Mouse (Mus musculus) kidney, embryonic 16.5 days (tissue): Measurements from ENCODE around the gene Misp. TPM values are rescaled to one million over a fixed set of nuclear protein-coding genes. Genes with fewer than 3 reads are reported as not detected.

Source experiments
- ATAC-seq: fragments of 200-750 bp; cut with Nextera tagmentation; 2 replicates; pipeline ENCODE4 v1.8.0; 2017; ENCODE audit warnings: moderate TSS enrichment; ENCODE audit not compliant: low FRiP score, low TSS enrichment
- H3K27ac ChIP-seq: fragments of 300-500 bp; sonication (generic); 2 replicates; pipeline ENCODE4 v1.5.1; 2014; ENCODE audit warnings: low read length
- H3K27me3 ChIP-seq: fragments of 300-500 bp; sonication (generic); 2 replicates; pipeline ENCODE4 v1.6.1; 2014; ENCODE audit warnings: low read length, control low read depth, mixed read lengths; ENCODE audit not compliant: insufficient read depth
- H3K36me3 ChIP-seq: fragments of 300-500 bp; sonication (generic); 2 replicates; pipeline ENCODE4 v1.6.1; 2014; ENCODE audit warnings: low read length, control low read depth, mixed read lengths; ENCODE audit not compliant: insufficient read depth
- H3K4me1 ChIP-seq: fragments of 300-500 bp; sonication (generic); 2 replicates; pipeline ENCODE4 v1.6.1; 2014; ENCODE audit warnings: low read length, control low read depth, mixed read lengths; ENCODE audit not compliant: insufficient read depth
- H3K4me2 ChIP-seq: fragments of 300-500 bp; sonication (generic); replicated peaks from 2 replicates; pipeline ENCODE4 v1.6.1; 2014; ENCODE audit warnings: low read depth, low read length
- H3K4me3 ChIP-seq: fragments of 300-500 bp; sonication (generic); 2 replicates; pipeline ENCODE4 v1.5.1; 2014; ENCODE audit warnings: mild to moderate bottlenecking, low read length
- H3K9ac ChIP-seq: fragments of 300-500 bp; sonication (generic); replicated peaks from 2 replicates; pipeline ENCODE4 v1.6.1; 2014; ENCODE audit warnings: low read length
- H3K9me3 ChIP-seq: fragments of 300-500 bp; sonication (generic); 2 replicates; pipeline ENCODE4 v1.6.1; 2016; ENCODE audit warnings: low read length, control low read depth
- WGBS: fragments of 180-500 bp; shearing (Covaris S2); extraction: QIAGEN DNeasy Blood & Tissue Kit; methylation state at CpG from one replicate; pipeline ENCODE4 v1.1.7; 2014; 5-methylcytosine and 5-hydroxymethylcytosine counted together
- microRNA-seq: library from miRNA; unstranded; fragments of <30 nt; microRNA quantifications from one replicate; pipeline ENCODE4, GENCODE M21; 2016
- polyA plus RNA-seq: library from polyadenylated mRNA; unstranded; fragments of >200 nt; fragmentation: Nextera tagmentation; extraction: Ambion mirVana; gene quantifications from 2 replicates; pipeline ENCODE4 v1.2.1, GENCODE M21; 2015

Gene Misp
- polyA plus RNA-seq, 1 experiment from 2014 or later = 18.5 TPM

GRCm38 (mm10) chr10:79874290-79874862, 53.6 kb downstream of the Misp start, which contains the start of the genes Prtn3 and Plppr3:
Gene Prtn3 (plus strand): TSS chr10:79874476.
Gene Plppr3 (minus strand): TSS chr10:79874634.
- H3K27ac ChIP-seq = peak within 1 kb of the TSS; percentile 66; the same call in 1 of the 2 replicates
- H3K9ac ChIP-seq = peak within 1 kb of the TSS; percentile 92
- peaks cover 33% of the 10 kb centered on the region for H3K4me1 ChIP-seq
- H3K4me3 ChIP-seq = peak within 1 kb of the TSS; percentile 78
- no peaks in the 10 kb centered on the region for H3K27me3 ChIP-seq
- H3K36me3 ChIP-seq = peaks cover 6% of the 10 kb centered on the region
- WGBS = under 1% methylated on average over 47 of the region's 57 CpGs
- peak within 1 kb of the TSS; percentile 97 for H3K4me2 ChIP-seq
- H3K9me3 ChIP-seq = no peaks in the 10 kb centered on the region
- ATAC-seq = peak; percentile 80

DNA sequence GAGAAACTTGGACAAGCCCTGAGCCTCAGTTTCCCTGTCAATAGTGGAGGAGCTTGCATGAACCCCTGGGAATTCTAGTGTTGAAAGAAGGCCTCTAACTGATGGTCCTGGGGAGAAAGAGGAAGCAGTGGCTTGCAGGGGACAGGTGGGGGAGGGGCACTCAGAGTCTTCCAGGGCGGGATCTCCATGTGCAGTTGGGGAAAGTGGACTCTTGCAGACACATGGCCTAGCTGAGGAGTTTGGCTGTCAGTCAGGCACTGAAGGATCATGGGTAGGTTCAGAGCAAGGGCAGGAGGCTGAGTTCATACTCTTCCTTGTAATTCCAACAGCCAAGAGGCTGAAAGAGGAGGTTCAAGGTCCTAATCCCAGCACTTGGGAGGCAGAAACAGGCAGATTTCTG, 56.4 kb downstream of the Misp start:
- Histone ChIP-seq H3K4me3 (no peak overlapping the region), H3K9ac (no peak overlapping the region), H3K36me3 (no peaks in the 10 kb centered on the region), H3K9me3 (no peaks in the 10 kb centered on the region), H3K27ac (no peak overlapping the region), H3K4me1 (peaks cover 59% of the 10 kb centered on the region), H3K4me2 (no peak overlapping the region), H3K27me3 (no peaks in the 10 kb centered on the region)
- no peak for ATAC-seq
- WGBS = 65% methylated on average over 1 of the region's 1 CpGs

- ATAC-seq = no peak
These were observed 57.0 kb downstream of the Misp start for GRCm38 (mm10) chr10:79877757-79878156.

DNA sequence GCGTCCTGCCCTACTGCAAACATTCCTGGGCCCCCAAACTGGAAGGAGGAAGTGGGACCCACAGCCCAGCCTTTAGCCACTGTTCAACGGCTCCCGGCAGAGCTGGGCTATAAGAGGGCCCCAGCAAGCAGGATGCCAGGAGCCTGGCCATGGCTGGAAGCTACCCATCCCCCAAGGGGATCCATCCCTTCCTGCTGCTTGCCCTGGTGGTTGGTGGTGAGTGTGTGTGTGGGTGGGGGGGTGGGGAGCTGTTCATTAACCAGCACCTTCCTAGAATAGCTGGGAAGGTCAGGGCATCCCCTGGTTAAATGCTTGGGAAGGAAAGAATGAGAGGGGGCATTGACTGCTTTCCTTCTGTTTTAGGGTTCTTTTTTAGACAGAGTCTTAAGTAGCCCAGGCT, 58.7 kb downstream of the Misp start:
- Histone ChIP-seq H3K4me3 (no peak overlapping the region), H3K9me3 (no peaks in the 10 kb centered on the region), H3K27ac (peak overlapping the region; percentile 62), H3K27me3 (no peaks in the 10 kb centered on the region), H3K36me3 (no peaks in the 10 kb centered on the region), H3K9ac (no peak overlapping the region), H3K4me1 (peaks cover 60% of the 10 kb centered on the region), H3K4me2 (no peak overlapping the region; the same call in 1 of the 2 replicates)
- ATAC-seq = peak; percentile 50
- 25% methylated on average over 3 of the region's 3 CpGs for WGBS

More at GRCm38 (mm10) chr10:79877757-79878156, 57.0 kb downstream of the Misp start:
- Histone ChIP-seq H3K4me2 (no peak overlapping the region), H3K9ac (no peak overlapping the region), H3K27me3 (no peaks in the 10 kb centered on the region), H3K4me3 (no peak overlapping the region), H3K9me3 (no peaks in the 10 kb centered on the region), H3K27ac (no peak overlapping the region), H3K36me3 (no peaks in the 10 kb centered on the region), H3K4me1 (peaks cover 61% of the 10 kb centered on the region)
- WGBS = 52% methylated on average over 12 of the region's 12 CpGs

Small RNA genes lying within 50 kb of the gene (microRNA-seq; reads per million reads assigned to microRNA genes)
- not detected for gene Mir6910

Other genes with a start within 250 kb of the Misp start
- not detected in 2 replicates for gene Theg, start 233.7 kb upstream of the Misp start, polyA plus RNA-seq
- 0.04 TPM in 2 replicates for gene C2cd4c, start 207.0 kb upstream of the Misp start, polyA plus RNA-seq
- gene Shc2, start 183.1 kb upstream of the Misp start, polyA plus RNA-seq = 5.3 and 9.0 TPM in 2 replicates
- not detected in 2 replicates for gene Odf3l2, start 175.3 kb upstream of the Misp start, polyA plus RNA-seq
- 2.3 and 2.5 TPM in 2 replicates for gene Madcam1, start 156.4 kb upstream of the Misp start, polyA plus RNA-seq
- 84.2 and 87.0 TPM in 2 replicates for gene Tpgs1, start 151.6 kb upstream of the Misp start, polyA plus RNA-seq
- 81.2 and 92.3 TPM in 2 replicates for gene Cdc34, start 138.8 kb upstream of the Misp start, polyA plus RNA-seq
- 0.75 and 0.81 TPM in 2 replicates for gene Gzmm, start 132.0 kb upstream of the Misp start, polyA plus RNA-seq
- gene Bsg, start 116.5 kb upstream of the Misp start, polyA plus RNA-seq = 954 and 1,048 TPM in 2 replicates
- 0.05 and 0.12 TPM in 2 replicates for gene Hcn2, start 104.4 kb upstream of the Misp start, polyA plus RNA-seq
- gene Polrmt, start 74.4 kb upstream of the Misp start, polyA plus RNA-seq = 60.9 and 63.8 TPM in 2 replicates
- 0.14 and 0.39 TPM in 2 replicates for gene Fgf22, start 65.9 kb upstream of the Misp start, polyA plus RNA-seq
- 66.4 and 77.0 TPM in 2 replicates for gene Rnf126, start 54.0 kb upstream of the Misp start, polyA plus RNA-seq
- gene Fstl3, start 43.7 kb upstream of the Misp start, polyA plus RNA-seq = 23.9 and 26.4 TPM in 2 replicates
- not detected in 2 replicates for gene Prss57, start 30.0 kb upstream of the Misp start, polyA plus RNA-seq
- 190 and 194 TPM in 2 replicates for gene Palm, start 27.4 kb upstream of the Misp start, polyA plus RNA-seq
- 431 and 491 TPM in 2 replicates for gene Ptbp1, start 33.4 kb downstream of the Misp start, polyA plus RNA-seq
- 7.9 and 8.2 TPM in 2 replicates for gene Prtn3, start 53.5 kb downstream of the Misp start, polyA plus RNA-seq
- gene Plppr3, start 53.6 kb downstream of the Misp start, polyA plus RNA-seq = 72.7 and 78.6 TPM in 2 replicates
- gene Elane, start 65.3 kb downstream of the Misp start, polyA plus RNA-seq = 0.60 and 0.76 TPM in 2 replicates
- gene Cfd, start 69.9 kb downstream of the Misp start, polyA plus RNA-seq = not detected in 2 replicates
- 71.0 and 72.4 TPM in 2 replicates for gene Med16, start 87.9 kb downstream of the Misp start, polyA plus RNA-seq
- 9.2 TPM in 1 of 2 replicates, not detected in the other for gene Gm26602, start 89.9 kb downstream of the Misp start, polyA plus RNA-seq
- gene Kiss1r, start 96.0 kb downstream of the Misp start, polyA plus RNA-seq = 1.5 and 2.1 TPM in 2 replicates
- gene R3hdm4, start 100.2 kb downstream of the Misp start, polyA plus RNA-seq = 169 and 170 TPM in 2 replicates
- 5.5 and 9.2 TPM in 2 replicates for gene Arid3a, start 106.1 kb downstream of the Misp start, polyA plus RNA-seq
- 101 and 113 TPM in 2 replicates for gene Wdr18, start 139.2 kb downstream of the Misp start, polyA plus RNA-seq
- gene Grin3b, start 149.7 kb downstream of the Misp start, polyA plus RNA-seq = 0.54 and 0.71 TPM in 2 replicates
- gene Tmem259, start 163.3 kb downstream of the Misp start, polyA plus RNA-seq = 10.8 and 11.2 TPM in 2 replicates
- 309 and 332 TPM in 2 replicates for gene Cnn2, start 167.6 kb downstream of the Misp start, polyA plus RNA-seq
- gene Abca7, start 175.5 kb downstream of the Misp start, polyA plus RNA-seq = 4.2 and 4.4 TPM in 2 replicates
- gene Arhgap45, start 195.7 kb downstream of the Misp start, polyA plus RNA-seq = 10.5 and 11.3 TPM in 2 replicates
- 242 and 248 TPM in 2 replicates for gene Polr2e, start 218.8 kb downstream of the Misp start, polyA plus RNA-seq
- gene Gpx4, start 226.2 kb downstream of the Misp start, polyA plus RNA-seq = 617 and 706 TPM in 2 replicates